Comparison of ENCODE assay signal across 15 mouse cellular contexts in the genomic region with DNA sequence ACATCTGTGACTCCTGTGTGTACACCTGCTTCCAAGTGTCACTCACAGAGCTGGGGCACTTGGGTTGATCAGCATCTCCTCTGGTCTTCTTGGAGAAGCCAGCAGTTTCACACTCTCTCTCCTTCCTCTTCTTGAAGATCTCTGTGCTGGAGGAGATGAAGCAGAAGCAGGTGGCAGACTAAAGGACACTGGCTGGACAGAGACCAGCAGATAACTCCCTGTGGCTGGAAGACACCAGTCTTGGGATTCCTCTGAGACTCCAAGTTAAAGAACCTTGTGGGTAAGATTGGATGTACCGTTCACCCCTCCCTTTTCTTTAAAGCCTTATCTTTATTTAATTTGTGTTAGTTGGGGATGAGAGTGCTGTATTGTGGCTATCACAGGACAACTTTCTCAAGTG. TPM values are rescaled to one million over a fixed set of nuclear protein-coding genes. Genes with fewer than 3 reads are reported as not detected.
DNase-seq lines count a peak whose midpoint lies in the region; ATAC-seq and TF ChIP-seq lines count a peak whose summit lies in the region.
"Had no signal": no experiment of that assay in that cellular context is flagged by ENCODE, and none has a peak within 500 bp of the region (broad histone marks: within the 10 kb centered on the region; RNA-seq: fewer than 3 reads in every experiment).

No protein-coding gene starts in this region.

- peak; percentile 23; the same call in 1 of the 2 replicates for TF ChIP-seq EP300 in liver, postnatal 0 days (IDR thresholded peaks at IDR 0.05; ENCODE audit: low read depth)

- TF ChIP-seq CTCF in liver, postnatal 0 days (IDR thresholded peaks at IDR 0.05; ENCODE audit: low read depth): no peak

- H3K36me3 ChIP-seq in liver, postnatal 0 days (replicated peaks; ENCODE audit: insufficient read depth, low read length): peaks cover 67% of the 10 kb centered on the region

- peak overlapping the region; percentile 54 for H3K4me2 ChIP-seq in liver, postnatal 0 days (ENCODE audit: low read depth, low read length)

- WGBS in liver, postnatal 0 days (ENCODE audit: insufficient replicate concordance): 63% methylated on average over 1 of the region's 1 CpGs

- no peak overlapping the region for H3K4me3 ChIP-seq in liver, postnatal 0 days (ENCODE audit: low read depth, low read length)
- H3K4me3 ChIP-seq: hindbrain, embryonic 10.5 days had no signal

- no peak for DNase-seq in frontal cortex, postnatal 25 days (ENCODE audit: low spot score in 2 of 2)
- DNase-seq in 416B (ENCODE audit: low read depth): peak; percentile 12
- DNase-seq in liver, postnatal 0 days: no peak
- no peak for DNase-seq in Muller cell, postnatal 12 days (ENCODE audit: inconsistent ontology term)
- no peak for DNase-seq in right cerebral cortex, postnatal 10 days (ENCODE audit: low spot score in 2 of 2)
- no peak for DNase-seq in frontal cortex, postnatal 10 days (ENCODE audit: low spot score in 2 of 2)
- DNase-seq: cerebellum, postnatal 14 days; kidney, adult 11 months; kidney, postnatal 25 days; right cerebral cortex, postnatal 4 days had no signal

- H3K27me3 ChIP-seq in liver, postnatal 0 days (ENCODE audit: insufficient read depth, low read length): no peaks in the 10 kb centered on the region

- H3K9ac ChIP-seq in liver, postnatal 0 days (replicated peaks): 0 out of 2 replicates have a peak overlapping the region, but pooled peaks have one; percentile 6

- H3K27ac ChIP-seq in liver, postnatal 0 days (ENCODE audit: low read depth): peak overlapping the region; percentile 86

- H3K9me3 ChIP-seq in liver, postnatal 0 days (ENCODE audit: low read length): no peaks in the 10 kb centered on the region
- H3K9me3 ChIP-seq: hindbrain, embryonic 10.5 days had no signal

- H3K4me1 ChIP-seq in liver, postnatal 0 days (ENCODE audit: insufficient read depth): peaks cover 47% of the 10 kb centered on the region
- H3K4me1 ChIP-seq: hindbrain, embryonic 10.5 days had no signal

- ATAC-seq in frontal cortex, adult (ENCODE audit: low TSS enrichment): 0 out of 2 replicates have a peak, but pooled peaks have one; percentile 18
- peak; percentile 36 for ATAC-seq in erythroblast, adult 5-6 weeks (replicated peaks; ENCODE audit: low FRiP score, poor library complexity, severe bottlenecking)
- no peak for ATAC-seq in liver, postnatal 0 days

RNA-seq across cellular contexts. Expression of gene Mknk1, which starts 9.1 kb away (rescaled TPM):
- 31.8 and 64.2 TPM in 2 replicates for total RNA-seq in erythroblast, adult 5-6 weeks (2015; ENCODE audit: low replicate concordance)
- total RNA-seq in erythroblast, adult 5-6 weeks (2017; ENCODE audit: low replicate concordance): 85.6 and 115 TPM in 2 replicates
- polyA plus RNA-seq in liver, postnatal 0 days (2015; fragmentation: Nextera tagmentation; extraction: Ambion mirVana): 31.6 and 37.0 TPM in 2 replicates

RNA-seq across cellular contexts. Expression of gene Mob3c, which starts 20.2 kb away (rescaled TPM):
- total RNA-seq in erythroblast, adult 5-6 weeks (2015; ENCODE audit: low replicate concordance): 2.5 and 3.8 TPM in 2 replicates
- total RNA-seq in erythroblast, adult 5-6 weeks (2017; ENCODE audit: low replicate concordance): 4.6 and 4.7 TPM in 2 replicates
- 7.3 and 10.0 TPM in 2 replicates for polyA plus RNA-seq in liver, postnatal 0 days (2015; fragmentation: Nextera tagmentation; extraction: Ambion mirVana)

RNA-seq across cellular contexts. Expression of gene Kncn, which starts 36.1 kb away (rescaled TPM):
- not detected in 2 replicates for total RNA-seq in erythroblast, adult 5-6 weeks (2015; ENCODE audit: low replicate concordance)
- total RNA-seq in erythroblast, adult 5-6 weeks (2017; ENCODE audit: low replicate concordance): not detected in 2 replicates
- polyA plus RNA-seq in liver, postnatal 0 days (2015; fragmentation: Nextera tagmentation; extraction: Ambion mirVana): not detected in 2 replicates
- total RNA-seq: ES-E14; liver, adult 2 months had no signal
- polyA plus RNA-seq: hindbrain, embryonic 10.5 days; liver, adult 2 months had no signal

RNA-seq across cellular contexts. Expression of gene 6430628N08Rik, which starts 42.4 kb away (rescaled TPM):
- not detected in 2 replicates for total RNA-seq in erythroblast, adult 5-6 weeks (2015; ENCODE audit: low replicate concordance)
- not detected in 2 replicates for total RNA-seq in erythroblast, adult 5-6 weeks (2017; ENCODE audit: low replicate concordance)
- polyA plus RNA-seq in liver, postnatal 0 days (2015; fragmentation: Nextera tagmentation; extraction: Ambion mirVana): not detected in 2 replicates
- total RNA-seq: ES-E14; liver, adult 2 months had no signal
- polyA plus RNA-seq: hindbrain, embryonic 10.5 days; liver, adult 2 months had no signal
